Mouse (Mus musculus) cerebellum, postnatal 25 days (tissue): ENCODE measurements around the gene Cdk6.
"Not testable (repeated sequence)": the region's sequence is repeated elsewhere in the genome, so short reads cannot be mapped to it uniquely, and the experiment has no call there.

ENCODE experiments used
- DNase-seq, 2 experiments: peaks; one replicate each; pipeline ENCODE4 v3.0.0; 2021; ENCODE audit warnings: mixed read lengths in 2 of 2

Gene Cdk6

DNA sequence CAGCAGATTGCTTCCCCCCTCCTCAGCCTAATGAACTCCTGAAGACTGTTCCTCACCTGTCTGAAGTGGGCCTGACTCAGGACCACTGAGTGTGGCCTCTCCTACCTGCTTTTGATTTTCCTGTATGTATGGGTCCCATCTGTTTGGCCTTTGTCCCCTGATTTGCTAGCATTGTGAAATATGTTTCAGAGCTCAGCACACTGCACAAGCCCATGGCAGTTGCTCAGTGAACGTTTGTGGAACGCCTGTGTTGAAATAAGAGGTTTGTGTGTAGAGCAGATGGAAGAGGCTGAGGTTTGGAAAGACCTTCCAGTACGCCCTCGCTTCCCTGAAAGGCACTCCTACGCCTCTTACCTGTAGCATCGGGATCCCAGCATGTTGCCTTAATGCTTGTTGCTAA is 98.1 kb downstream of the Cdk6 start:
- not testable (repeated sequence) for DNase-seq

DNA sequence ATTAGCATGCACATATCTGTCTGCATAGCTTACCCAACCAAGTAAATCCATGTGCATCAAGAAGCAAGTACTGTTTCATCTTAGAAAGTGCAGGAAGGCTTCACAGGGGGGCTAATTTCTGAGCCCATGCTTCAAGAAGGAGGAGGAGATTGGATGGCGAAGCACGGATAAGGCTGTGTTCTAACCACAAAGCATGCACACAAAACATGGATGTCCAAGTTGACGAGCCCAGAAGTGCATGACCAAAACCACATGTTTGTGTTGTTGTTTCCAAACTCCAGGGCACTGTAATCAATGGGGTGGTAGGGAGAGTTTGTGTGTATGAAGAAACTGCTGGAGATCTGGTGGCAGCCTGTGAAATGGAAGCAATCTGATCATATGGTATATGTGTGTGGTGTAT is 101.2 kb downstream of the Cdk6 start:
- not testable (repeated sequence) for DNase-seq

DNA sequence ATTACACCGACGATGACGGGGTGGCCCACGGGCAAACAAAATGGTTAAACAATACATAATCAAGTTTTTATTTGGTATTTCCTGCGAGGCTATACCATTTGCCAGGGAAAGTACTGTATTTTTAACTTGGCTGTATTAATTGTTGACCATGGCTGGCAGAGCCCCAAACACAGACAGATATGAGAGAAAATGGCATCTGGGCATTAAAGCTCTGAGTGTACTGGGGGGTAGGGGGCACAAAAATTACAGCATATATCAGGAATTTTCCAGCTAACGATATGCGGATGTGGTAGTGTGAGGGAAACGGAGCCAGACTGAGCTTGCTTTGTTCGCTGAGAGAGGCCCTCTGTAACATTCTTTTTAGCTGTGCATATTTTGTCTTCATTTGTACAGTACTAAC is 109.9 kb downstream of the Cdk6 start:
- not testable (repeated sequence) for DNase-seq

DNA sequence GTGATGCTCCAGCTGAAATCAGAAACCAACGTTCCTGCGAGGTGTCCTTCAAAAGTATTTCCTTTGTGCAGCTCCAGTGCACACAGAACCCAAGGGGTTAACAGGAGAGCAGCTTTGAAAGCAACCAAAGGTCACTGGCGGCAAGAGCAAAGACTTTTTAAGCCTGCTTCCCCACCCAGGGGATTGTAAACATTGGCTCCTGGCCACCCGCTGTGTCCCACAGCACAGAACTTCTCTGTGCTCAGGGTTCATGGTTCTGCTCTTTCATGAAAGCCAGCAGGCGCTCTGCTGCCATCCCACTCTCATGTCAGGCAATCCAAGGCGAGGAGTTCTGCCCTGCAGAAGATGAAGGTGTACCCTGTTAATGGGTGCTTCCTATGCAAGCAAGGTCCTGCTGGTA is 112.7 kb downstream of the Cdk6 start:
- not testable (repeated sequence) for DNase-seq

DNA sequence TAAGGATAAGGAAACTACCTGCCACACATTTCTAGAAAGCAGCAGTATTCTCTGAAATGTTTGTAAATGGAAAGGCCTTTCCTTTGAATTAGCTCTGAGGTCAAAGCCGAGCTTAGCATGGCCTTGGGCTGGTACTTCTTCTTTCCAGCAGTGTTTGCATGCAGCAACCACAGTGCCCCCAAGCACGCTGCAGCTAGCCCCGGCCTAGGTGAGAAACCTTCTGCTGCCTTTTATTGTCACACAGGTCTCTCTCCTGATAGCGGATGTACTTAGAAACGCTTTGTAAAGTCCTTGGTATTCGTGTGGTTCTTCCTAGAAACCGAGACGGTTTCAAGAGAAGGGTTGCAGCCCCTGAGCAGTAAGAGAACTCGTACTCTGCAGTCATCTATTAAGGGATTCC is 119.6 kb downstream of the Cdk6 start:
- DNase-seq = no peak

DNA sequence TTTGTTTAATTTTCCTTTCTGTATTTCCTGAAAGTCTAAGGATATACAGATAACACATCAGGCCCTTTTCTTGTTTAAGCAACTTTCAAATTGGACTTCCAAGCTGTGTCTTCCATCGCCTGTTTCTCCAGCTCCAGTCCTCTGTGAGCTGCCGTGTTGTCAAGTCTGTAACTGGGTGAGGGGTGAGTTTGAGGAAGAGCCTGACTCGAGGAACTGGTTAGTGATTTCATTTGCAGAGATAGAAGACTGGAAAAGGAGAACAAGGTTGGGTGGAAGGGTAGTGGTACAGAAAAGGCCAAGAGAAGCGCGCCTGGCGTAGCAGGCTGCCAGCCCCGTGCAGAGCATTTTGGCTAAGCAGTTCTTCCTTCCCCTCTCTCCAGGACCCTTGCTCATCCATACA is 120.1 kb downstream of the Cdk6 start:
- no peak for DNase-seq

DNA sequence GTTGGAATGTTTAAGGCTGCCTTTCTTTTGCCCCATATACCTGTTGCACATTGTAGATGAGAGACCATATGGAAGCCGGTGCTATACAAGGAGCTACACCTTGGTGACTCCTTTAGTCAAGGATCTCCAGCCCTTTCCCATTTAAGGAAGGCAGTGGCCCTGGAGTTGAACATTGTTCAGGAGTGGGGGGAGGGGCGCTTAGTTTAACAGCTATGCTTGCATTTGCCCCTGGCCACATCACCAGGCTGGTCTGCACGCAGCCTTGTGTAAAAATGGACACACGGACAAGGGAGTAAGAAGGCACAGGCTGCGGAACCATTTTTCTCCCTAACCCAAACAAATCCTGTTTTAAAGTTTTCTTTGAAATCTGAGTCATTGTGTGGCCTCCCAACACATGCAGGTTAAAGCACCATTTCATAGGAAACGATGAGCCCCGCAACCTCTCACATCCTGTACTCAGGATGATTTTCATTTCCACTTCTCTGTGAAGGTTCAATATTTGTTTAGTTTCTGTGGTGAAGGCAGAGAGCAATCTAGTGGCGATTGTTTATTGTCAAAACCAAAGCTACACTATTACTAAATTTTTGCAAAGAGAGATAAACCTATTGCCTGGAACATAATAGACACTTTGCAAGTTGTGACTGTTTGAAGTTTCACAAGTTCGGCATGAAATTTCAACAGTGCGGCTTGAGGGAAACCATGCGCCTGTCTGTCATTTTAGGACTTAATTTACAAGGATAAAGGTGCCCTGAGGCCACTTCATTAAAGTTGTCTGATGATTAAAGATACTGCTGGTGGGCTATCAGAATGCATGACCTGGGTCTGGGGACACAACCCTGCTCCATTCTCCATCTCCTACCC is 121.8 kb downstream of the Cdk6 start:
- no peak for DNase-seq

DNA sequence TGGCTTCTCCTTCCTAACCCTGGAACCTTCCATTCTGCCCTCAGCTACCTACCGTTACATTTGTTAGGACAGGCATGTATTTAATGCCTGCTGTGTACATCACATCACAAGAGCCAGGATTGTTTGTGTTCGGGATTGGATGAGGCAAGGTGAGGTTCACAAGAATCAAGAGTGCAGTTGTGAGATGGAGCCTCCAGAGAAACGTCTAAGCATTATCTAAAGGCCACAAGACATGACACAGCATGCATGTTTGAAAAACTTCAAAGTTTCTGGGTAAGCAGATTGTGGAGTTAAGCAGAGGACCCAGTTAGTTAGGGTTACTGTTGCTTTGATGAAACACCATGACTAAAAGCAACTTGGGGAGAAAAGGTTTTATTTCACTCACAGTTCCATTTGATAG is 122.5 kb downstream of the Cdk6 start:
- no peak for DNase-seq

DNA sequence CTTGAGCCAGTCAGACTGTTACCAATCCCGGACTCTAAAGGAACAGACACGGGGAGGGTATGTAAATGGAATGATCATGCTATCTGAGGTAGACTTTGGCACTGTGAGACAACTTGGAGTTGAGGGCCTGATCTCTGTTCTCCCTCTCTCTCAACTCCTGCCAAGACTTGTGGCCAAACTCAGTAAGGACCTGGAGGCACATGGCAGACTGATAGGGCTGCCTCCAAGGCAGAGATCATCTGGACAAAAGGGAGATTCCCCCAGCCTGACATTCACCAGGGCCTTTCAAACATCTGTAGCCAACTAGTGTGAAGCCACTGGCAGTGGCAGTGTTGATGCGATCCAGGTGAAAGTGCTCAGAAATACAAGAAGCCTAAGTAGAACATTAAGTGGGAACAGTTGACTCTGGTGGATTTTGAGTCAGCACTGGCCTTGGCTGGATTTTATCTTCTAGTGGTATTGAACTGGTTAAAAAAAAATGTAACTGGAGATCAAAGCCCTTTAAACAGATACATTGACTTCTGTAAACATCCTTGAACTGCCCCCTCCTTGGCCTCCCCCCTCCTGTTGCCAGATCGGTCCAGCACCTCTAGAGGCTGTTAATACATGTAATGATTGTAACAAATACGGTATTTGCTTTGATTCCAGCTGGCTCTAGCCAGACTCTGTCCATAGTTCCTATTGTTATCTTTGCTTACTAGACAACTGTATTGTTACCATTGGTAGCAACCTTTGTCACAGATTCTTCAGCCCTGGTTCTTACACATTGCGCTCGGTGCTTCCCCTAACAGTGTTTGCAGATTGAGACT is 125.0 kb downstream of the Cdk6 start:
- no peak for DNase-seq

DNA sequence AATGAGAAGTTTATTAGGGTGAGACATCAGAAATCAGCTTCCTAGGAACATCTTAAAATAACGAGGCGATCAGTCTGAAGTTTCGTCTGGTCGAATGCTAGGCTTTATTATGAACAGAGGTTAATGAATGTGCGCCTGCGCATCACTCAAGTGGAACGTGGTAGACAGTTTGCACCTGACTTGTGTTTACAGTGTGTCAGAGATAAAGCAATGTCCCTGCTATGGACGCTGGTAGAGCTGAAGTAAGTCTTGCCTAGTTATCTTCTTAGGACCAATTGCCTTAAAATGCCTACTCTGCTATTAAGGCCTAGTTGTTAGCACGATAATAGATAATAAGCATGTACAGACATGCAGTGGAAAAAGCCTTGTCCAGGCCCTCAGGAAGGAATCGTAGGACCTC is 129.6 kb downstream of the Cdk6 start:
- no peak for DNase-seq

DNA sequence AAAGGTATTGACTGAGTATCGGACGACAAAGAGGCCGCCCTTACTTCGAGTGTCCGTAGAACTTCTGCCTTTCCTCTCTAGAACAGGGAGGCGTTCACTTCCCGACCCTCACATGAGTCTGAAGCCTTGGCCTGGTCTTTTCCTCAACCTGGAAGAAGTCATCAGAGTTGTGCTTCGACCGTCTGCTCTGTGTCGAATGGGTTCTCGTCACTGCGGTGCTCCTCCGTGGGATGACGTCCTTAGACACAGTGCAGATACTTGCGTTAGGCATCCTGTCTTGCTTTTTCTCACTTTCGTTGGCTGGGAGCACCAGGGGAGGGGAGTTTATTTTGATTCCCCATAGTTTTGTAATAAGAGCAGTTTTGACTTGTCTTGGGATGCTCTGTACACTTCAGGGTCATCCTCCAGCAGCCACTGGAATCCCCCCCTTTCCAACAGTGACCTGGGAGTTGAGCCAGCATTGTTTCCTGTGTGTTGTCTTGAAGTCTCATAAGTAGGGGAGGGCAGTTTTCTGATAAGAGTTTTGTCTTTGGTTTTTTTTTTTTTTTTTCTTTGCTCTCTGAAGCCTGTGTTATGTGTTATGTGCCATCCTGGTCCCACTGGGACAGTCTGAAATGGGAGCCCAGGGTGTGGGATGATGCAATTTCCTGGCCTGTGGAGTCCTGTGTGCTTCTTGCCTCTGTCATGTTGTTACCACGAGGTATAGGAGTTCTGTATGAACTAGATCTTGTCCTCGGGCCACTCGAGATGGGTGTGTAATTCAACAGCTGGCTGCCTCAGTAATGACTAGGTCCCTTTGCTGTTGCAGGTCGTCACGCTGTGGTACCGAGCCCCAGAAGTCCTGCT is 131.2 kb downstream of the Cdk6 start:
- no peak for DNase-seq

DNA sequence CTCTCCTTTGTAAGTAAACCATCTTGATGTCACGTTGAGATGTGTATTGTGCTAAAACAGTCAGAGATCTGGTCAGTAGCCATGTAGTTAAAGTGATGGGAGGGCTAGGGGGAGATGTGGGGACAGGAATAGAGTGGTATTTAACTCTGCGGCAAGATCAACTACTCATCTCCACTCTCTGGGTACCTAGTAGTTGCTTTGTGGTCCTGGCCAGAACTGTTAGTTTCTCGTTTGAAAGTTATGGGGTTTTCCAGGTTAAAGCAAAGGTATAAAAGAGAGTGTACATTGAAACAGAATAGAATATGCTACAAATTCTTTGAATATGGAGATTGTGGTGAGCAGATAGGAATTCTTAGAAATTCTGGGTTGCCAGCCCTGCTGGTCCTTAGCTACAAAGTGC is 136.4 kb downstream of the Cdk6 start:
- DNase-seq = no peak

DNA sequence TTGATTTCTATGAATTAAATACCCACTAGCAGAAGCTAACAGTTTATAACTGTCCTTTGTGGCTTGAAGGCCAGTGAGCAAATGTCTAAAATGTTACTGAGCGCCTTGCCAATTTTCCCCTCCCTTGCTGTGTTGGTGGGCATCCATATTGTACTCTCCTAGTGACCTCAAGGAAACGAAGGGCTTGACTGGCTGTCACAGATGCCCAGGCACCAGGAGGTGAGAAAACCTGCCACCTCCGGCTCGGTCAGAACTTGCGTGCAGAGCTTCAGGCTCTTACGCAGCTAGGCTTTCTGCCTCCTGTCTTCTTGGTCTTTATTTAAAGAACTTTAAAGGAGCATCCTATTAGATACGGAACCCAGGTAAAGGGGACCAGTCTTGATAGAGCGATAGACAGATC is 136.9 kb downstream of the Cdk6 start:
- peak in 1 of 2 experiments; percentile 14 for DNase-seq

DNA sequence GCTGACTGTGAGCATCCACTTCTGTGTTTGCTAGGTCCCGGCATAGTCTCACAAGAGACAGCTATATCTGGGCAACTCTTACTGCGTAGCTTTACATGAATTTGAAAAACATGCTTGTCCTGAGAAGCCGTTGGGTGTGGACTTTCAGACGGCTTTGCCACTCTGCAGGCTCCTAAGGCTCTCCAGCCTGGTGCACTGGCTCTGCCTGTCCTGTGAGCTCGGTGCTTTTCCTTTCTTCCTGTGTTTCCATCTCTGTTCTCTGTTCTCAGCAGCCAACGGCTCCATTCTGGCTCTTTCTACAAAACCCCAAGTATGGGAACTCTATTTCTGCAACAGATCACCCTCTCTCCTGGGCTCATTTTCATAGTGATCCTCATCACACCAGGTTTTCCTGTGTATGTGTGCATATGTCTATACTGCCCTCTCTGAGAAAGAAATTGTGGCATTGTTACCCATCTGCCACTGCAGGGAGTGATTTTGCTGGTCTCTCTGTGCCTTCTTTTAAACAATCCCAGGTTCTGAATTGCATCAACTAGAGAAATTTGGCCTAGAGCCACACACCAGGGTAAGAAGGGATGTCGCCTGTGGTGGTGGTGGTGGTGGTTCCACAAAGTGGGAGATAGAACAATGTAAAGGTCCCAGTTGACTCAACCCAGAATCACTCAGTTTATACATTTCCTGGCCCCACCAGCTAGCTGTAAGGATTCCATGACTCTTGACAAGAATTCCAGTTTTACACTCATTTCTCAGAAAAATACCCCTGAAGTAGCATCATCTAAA is 137.9 kb downstream of the Cdk6 start:
- no peak for DNase-seq

DNA sequence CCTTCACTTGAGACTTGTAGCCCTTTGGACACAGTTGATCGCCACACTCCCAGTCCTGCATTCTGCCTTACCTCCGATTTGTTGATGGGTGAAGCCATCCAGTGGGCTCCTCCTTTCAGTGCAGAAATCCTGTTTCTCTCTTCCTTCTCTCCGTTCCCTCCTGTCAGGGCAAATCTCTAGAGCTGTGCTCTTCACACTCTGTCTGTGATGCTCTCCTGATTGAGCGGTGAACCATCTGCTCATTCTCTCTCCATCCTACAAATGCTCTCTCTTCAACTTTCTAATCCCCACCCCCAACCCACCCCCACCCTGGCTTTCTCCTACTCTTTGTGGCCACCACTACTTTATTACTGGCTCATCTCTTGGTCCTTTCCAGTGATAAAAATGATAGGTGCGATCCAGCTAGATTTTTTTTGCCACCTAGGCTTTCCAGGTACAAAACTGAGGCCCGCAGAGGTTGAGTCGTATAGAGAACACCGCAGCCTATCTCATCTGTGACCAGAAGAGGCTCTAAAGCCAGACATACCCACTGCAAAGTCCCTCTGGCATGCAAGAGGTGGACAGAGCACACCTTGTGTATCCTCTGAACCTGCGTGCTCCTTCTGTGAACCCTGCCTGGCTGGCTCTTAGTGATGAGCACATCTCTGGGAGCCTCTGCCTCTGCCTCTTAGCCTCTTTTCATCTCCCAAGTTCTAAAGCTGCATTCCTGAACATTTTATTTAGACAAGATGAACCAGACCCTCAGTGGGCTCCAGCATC is 139.5 kb downstream of the Cdk6 start:
- no peak for DNase-seq

DNA sequence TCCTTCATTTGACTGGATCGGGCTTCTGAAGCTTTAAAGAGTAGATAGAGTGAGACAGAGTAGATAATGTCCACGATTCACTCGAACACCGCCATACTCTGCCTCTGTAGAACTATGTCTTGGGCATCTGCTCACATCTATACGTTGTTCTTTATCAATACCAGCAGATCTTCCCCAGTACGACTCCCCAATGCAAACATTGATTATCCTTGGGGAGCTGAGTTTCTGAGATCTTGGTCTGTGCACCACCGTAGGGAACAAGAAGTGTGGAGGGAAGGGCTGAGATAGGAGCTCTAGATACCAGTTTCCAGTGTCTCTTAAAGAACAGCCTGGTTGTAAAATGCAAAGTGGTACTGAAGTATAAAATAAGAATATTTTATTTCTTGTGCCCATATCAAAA is 141.2 kb downstream of the Cdk6 start:
- no peak for DNase-seq

DNA sequence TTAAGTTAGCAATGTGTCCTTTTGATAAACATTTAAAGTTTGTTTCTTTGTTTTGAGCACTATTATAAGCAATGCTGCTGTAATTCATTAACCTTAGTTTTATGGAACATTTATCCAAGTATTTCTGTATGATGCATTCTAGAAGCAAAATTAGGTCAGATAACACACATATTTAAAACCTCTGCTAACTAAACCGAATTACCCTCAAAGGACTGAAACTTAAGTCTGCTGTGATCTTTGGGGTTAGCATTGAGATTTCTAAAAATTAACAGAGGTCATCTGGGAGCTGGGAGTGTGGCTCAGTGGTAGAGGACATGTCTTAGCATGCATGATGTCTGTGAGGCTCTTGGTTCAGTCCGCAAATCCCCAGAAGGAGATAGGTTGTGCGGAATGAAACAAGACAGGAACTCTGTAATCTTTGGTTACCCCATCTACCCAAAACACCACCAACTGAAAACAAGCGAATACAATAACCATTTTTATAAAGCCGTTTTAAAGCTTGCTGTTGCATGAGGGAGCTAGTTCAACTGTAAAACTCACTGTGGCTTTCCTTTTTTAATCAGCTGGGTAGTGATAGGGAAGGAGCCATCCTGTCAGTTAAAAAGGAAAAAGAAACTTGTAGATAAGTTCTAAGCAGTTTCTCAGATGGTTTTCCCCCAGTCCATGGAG is 141.9 kb downstream of the Cdk6 start:
- no peak for DNase-seq

DNA sequence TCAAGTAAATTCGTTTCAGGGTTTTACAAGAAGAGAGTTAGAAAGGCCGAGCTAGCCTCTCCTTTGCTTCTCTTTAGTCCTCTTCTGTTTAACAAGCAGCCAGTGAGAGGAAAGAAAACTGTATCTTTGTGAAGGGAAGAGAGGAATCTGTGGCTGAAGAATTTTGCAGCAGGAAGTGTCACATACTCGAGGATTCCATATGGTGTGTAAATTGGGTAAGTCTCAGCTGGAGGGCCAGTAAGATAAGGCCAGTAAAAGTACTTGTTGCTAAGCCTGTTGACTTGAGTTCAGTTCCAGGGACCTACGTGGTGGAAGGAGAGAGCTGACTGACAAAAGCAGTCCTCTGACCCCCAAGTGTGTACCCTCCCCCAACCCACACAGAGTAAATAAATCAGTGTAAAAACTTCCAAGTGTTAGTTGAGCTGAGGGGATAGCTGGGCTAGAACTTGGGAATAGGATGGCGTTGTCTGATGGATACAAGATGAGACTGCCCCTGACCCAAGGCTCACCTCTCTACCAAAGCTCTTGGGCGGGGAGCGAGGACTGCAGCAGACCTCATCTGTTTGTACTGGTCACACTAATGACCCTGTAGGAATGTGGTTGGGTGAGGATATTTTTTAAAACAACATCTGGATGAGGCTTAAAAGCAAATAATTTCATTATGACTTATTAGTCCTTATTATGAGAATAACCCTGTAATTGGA is 145.4 kb downstream of the Cdk6 start:
- no peak for DNase-seq

DNA sequence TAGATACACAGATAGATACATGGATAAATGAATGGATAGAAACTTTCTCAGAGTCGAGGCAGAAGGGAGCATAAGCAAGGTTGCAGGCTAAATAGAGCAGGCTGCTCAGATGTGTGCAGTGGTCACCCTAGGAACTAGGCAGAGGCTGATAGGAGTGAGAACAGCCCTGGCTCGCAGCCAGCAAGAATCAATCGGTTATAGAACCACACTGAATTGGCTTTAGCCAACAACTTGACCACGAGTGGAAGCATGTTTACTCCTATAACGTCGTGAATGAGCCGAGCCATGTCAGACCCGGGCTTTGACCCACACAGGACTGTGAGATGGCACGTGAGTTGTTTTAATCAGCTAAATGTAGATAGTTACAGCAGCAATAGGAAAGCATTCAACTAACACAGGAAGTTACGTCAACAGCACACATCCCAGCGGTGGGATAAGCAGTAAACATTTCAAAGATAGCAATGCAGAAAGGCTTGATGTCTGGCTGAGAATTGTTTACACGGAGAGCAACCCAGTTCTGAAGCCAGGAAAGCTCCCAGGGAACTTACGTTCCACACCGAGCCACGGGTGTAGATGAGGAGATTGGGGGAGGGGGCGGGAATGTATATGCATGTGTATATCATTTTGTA is 147.0 kb downstream of the Cdk6 start:
- DNase-seq = no peak

DNA sequence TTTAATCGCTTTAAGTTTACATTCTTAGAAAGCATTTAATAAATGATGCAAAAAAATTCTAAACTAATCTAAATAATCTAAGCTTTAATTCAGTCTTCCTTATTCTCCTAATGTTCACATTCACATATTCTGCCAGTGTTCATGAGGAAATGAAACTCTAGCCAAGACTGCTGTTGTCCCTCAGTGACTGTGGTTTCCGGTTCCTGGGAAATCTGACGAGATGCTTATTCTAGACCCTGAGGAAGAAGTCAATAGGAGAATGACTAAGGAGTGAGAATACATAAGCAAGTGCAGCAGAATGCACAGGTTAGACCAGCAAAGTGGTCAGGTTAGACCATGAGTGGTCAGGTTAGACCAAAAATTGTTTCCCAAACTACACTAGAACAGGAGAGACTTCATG is 149.1 kb downstream of the Cdk6 start:
- DNase-seq = no peak
